Mouse (Mus musculus) lung, postnatal 10 days (tissue): ENCODE results near the gene Nrp1.
A peak's percentile ranks its signal among the peaks of the same experiment; 100 is the strongest.

Experiments
- DNase-seq: peaks from one replicate; pipeline ENCODE4 v3.0.0; 2021

Gene Nrp1

DNA sequence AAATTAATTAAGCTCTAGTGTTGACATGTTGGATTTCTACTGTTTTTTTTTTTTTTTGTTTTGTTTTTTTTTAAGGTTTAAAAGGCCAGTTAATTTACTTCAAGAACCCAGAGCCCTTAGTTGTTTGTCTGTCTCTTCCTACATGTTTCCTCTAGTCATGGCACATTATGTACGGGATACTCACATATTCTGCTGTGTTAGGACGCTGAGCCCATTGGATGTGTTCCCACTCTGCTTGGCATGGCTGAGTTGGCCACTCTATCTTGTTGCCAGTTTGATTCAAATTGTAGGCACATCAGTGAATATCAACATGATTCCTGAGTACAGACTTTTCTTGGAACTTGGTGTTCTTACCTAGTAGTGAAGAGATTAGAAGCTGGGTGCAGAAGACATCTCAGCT, 114.5 kb downstream of the Nrp1 start:
- no peak for DNase-seq

DNA sequence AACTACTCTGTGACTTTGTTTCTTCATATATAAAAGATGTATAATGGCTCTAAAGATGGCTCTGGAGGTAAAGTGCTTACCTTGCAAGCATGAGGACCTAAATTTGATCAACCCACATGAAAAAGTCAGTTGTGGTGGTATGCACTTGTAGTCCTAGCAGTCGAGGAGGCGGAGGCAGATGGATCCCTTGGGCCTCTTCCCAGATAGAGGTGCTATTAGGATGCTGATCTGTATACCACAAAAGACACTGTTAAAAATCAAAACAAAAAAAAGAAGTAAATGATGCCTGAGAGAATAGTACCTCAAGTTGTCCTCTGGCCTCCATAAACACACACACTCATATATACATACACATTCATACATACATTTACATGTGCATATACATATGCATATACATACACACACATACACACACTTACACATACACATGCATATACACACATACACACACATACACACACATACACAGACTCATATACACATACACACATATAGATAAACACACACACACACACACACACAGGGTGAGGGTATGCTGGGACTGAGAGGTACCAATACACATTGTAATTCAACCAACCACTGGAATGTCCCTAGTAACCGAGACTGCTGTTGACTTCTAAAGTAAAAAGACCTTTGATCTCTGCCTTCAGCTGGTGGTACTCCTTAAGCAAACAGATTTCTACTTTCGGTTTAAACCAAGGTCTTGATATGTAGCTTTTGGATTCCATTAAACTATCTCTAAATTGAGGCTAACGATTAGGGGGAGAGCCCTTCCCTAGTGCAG, 115.2 kb downstream of the Nrp1 start:
- no peak for DNase-seq

DNA sequence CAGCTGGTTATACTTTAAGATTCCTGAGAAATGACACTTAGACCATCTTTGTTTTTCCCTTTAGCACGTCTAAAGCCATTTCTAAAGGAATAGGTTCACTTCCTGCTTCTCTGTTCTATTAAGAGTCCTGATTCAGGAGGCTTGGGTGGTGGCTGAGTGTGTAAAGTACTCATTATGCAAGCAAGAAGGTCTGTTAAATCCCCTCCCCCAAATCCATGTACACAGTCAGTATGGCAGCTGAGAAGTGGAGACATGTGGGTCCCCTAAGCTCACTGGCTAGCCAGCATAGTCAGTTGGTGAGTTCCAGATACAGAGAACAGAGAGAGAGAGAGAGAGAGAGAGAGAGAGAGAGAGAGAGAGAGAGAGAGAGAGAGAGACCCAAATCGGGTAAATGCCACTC, 116.2 kb downstream of the Nrp1 start:
- DNase-seq, result no peak

DNA sequence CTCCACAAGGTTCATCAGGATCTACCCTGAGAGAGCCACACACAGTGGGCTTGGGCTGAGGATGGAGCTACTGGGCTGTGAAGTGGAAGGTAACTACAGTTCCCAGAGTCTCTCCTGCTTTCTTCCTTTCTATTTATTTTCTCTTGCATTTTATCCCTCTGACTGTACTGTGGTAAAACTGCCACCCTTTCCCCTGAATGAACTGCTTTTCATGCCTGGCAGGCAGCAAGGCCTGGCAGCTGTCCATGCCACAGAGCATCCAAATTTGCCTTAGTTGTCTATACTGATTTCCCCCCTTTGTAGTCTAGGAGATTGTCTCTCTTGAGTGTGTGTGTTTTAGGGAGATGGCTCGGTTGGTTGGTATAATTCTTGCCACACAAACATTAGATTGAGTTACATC, 117.8 kb downstream of the Nrp1 start:
- DNase-seq, result no peak

DNA sequence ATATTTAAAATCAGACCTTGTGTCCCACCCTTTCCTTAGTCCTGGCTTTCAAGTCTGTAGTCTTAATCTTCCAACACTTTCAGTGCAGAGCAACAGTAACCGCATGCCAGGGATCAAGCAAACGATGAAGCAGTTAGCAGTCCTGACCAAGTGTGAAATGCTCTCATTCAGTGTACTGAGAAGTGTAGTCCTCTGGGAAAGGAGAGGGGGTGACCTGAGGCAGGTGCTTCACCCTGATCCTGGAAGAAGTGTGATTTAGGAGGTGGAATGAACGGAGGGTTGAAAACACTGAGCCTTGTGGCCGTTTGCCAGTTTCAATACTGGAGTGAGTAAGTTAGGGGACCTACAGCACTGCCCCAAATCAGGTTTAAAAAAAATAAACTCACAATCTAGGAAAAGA, 119.6 kb downstream of the Nrp1 start:
- no peak for DNase-seq

DNA sequence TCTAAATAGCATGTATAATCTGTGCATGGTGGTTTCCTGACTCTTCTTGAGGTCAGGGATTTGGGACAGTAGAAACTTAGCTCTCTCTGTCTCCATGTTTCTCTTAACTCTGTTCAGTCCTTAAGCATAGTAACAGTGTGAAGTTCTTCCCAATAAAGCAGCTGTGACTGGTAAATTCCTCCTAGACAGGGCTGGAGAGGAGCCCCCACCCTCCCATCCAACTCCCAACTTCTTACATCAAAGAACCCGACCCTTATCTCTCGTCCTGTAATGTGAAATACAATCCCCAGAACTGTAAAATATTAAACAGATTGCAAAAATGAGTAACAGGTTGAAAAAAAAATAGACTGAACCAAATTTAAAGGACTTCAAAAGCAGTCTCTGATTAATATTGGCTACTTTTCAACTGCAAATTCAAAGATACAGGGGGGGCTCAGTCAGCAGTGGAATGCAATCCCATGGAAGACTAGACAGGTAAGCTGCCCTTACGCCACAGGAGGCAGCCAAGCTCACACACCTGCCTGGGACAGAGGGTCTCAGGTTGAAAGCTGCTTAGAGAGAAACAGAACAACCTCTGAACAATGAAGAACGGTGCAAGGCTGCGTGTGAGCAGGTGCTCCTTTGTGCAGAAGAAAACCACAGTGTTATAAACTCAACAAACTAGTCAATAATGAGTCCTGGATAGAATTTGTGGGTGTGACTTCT, 121.1 kb downstream of the Nrp1 start:
- no peak for DNase-seq

DNA sequence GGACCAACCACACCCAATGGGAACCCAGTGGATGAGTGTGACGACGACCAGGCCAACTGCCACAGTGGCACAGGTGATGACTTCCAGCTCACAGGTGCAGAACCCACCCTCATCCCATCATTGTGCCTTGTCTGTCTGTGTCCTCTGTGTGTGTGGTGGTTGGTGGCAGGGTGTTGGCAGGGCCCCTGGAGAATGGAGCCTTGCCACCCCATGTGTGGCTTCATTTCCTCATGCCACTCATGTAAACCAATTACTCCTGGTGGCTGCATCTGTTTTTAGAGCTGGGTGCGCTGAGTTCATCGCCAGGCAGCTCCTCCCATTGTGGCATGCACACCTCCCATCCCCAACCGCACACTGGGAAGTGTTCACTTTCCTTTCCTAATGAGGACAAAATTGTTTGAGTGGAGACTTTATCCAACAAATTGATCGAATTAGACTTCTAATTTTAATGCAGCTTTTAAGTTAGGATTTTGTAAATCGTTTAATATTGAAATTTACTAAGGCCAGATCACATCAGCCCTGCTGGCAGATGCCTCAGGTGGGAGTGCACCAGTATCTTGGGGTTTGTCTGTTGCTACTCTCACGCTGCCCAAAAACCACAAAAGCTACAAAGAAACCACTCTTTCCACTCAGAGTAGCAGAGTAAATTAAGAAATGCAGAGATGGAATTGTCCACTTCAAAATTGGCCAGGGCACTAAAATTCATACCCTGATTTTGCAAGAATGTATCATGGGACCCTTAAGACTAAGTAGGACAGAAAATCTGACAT, 122.7 kb downstream of the Nrp1 start:
- no peak for DNase-seq

DNA sequence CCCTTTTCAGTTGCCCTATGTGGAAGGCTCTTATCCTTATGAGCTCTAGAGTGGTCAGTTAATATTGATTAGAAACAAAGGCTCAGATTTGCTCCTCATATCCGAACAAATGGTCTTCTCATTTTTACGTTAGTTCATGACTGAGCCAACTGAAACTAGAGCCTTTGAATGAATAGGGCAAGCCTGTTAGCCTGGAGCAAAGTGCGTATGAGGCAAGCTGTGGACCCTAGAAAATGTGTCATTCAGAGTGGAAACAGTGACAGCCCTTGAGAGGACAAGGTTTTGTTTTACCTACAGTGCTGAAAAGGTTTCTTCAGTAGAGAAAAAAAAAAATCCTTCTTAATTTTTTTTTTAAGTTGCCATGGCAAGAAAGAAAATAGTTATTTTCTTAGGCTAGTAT, 124.9 kb downstream of the Nrp1 start:
- no peak for DNase-seq

DNA sequence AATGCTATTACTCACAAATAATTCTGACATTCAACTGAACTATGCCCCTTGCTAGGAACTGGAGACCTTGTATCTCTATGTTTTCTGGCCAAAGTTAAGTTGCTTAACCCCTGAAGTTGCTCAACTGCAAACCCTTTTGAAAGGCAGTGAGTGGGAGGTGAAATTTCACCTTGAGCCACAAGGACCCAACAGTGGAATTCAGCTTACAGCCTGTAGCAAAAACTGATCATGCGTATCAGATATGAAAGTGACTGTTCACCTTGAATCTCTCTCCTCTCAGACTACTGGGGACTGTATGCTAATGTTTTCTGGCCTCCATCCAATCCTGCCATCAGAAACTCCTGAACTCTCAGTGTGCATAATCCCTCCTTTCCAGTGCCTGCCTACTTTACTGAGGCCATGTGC, 126.3 kb downstream of the Nrp1 start:
- DNase-seq, result no peak

DNA sequence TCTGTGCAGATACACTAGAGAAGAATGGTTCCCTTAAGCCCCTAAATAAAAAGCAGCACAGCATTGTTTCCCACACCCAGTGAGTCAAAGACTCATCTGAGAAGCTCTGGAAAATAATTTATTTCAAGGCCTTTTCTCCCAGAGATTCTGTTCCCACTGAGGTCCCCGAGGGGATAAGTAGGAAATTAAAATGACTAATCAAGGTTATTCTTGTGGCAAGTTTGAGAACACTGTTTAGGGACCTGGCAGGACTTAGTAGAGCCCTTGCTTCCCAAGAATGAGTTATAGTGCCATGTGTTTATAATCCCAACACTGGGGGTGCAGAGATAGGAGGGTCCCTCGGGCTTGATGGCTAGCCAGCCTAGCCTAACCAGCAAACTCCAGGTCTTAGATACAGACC, 127.6 kb downstream of the Nrp1 start:
- DNase-seq, result no peak

DNA sequence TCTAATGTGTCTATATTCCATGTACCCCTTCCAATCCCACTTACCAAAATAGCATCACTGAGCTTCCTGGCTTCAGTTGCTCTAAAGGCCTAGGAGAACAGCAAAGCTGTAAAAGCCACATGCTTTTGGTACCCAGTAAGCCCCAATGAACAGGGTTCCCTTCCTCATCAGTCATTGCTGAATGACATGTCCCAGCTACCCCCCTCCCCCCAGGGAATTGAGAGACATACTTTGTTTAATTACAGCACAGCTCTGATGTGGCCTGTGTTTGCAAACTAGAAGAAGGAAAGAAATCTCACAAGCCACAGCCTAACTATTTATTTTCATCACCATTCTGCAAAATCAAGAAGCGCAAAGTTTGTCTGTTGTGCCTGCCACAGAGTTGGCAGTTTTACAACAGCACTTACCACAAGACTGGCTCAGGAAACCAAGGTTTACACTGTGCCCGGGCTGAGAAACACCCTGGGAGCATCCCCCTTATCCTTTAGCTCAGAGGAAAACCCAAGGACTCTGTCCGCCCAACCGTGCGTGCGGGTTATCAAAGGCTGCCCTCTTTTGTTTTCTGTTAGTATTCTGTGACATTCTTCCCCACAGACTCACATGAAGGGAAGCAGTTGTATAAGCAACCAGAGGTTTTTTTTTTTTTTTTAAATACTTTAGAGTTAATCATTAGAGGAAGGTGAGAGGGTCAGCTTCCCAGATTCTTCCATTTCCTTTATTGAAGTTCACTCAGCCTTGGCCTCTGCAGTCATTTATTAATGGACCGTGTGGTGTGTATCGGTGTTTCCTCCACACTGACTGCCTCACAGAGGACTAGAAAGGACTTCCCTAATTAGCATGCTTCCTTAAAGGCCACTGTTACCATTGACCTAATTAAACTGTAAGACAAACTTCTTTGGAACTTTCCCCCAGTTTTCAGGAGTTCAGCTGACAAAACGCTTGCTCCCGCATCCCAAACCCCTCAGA, 129.8 kb downstream of the Nrp1 start:
- DNase-seq, result peak; percentile 68

DNA sequence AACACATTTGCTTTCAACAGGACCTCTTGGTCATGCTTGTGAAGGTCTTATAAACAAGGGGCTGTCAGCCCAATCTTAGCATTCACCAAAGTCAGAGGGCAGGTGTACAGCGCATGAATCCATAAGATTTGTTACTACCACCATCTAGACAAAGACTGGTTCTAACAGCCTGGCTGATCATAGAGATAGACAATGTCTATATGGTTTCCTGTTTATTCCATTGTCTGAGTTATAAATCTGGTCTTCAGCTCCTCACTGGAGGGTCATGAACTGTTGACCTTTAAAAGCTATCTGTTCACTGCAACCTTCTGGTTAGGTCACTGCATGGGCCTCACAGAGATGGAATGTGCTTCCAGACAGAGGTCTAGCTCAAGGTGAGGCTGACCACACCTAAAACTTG, 130.9 kb downstream of the Nrp1 start:
- no peak for DNase-seq

DNA sequence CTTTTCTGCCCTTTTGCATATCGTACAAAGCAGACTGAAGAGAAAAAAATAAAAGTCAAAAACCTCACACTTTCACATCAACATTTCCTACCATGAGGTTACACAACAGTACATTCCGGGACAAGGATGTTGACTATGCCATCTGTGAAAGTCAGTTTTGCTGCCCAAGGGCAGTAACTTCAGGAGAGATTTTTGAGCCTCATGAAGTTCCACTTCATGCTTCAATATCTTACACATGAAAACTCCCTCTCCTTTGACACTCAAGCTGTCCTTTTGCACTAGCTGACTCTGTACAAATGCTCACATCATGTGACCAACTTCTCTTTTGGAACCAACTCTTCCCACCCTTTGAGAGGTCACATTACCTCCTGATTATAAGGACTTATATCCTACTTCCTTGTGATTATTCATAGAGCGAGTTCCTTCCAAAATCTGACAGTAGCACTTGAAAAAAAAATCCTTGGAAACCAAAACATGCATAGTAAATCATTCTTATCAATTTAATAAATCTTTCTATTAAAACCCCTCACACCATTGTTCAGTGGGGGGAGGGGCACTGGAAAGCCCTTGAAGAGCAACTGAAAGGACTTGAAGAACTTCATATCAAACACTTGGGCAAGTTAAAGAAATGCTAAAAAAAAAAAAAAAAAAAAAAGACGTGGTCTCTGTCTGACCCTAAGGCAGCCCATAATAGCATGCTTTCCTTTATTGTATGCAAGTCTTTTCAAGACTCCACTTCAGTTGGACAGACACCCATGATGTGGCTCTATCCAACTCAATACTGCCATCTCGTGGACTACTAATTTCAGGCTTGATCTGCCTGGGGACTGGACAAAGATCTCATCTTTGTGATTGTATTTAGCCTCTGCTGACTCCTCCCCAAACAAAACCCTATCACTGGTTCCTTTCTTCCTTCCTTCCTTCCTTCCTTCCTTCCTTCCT, 133.0 kb downstream of the Nrp1 start:
- DNase-seq, result peak; percentile 87

DNA sequence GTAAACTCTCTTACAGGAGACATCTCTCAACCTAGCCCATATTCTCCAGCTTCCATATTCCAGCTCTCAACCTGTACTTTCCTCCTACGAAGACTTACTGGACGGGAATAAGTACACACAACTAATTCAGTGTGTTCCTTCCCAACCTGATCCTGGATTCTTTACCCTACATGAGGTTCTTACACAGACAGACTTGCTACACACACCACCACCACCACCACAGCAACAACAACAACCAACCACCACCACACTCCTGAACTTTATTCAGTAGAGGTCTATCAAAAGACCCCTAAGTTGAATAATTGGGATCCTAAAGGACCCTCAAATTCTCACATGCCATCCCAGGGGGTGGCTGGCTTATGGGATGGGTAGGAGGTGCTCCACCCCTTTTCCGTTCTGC, 135.4 kb downstream of the Nrp1 start:
- DNase-seq, result no peak

DNA sequence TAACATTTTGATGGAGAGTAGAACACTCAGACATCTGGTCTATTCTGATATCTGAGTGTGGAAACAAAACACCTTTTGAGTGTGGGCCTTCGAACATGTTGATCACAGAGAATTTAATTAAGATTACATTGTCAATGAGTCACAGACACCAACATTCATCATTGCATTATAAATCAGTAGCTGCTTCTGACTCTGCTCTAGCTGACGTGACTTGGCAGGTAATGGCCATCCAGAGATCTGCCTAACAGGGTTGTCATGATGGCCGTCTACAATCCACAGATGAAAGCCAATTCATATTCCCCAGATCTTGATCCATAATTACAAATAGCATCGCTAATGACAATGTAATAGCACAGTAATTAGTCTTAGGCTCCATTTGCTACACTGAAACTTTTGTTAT, 140.4 kb downstream of the Nrp1 start:
- DNase-seq, result no peak

DNA sequence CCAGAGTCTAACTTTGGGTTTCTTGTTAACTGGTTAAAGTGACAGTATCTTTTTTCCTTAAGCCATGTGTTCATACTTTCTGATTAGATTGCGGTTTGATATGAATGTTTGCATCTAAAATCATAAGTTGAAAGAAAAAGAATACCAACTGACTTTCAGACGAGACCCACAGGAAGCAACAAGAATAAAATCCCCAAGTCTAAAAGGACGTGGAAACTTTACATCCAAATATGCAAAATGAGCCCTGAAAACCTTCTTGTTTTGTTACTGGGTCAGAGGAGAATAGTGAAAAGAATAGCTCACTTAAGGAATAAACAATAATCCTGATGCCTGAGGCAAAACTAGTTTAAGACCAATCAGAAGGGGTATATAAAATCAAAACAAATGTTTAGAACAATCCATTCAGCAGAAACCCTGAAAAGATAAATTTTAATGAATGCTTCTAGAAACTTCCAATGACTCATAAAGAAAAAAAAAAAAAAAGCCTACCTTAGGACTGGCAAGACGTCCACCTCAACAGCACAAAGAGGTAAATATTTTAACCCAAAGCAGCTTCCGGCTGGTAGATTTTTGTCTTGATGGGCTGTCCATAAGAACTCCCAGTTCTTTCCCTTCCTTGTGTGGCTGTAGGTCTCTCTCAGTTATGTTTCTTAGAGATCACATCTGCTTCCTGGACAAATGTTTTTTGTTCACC, 145.9 kb downstream of the Nrp1 start:
- no peak for DNase-seq

DNA sequence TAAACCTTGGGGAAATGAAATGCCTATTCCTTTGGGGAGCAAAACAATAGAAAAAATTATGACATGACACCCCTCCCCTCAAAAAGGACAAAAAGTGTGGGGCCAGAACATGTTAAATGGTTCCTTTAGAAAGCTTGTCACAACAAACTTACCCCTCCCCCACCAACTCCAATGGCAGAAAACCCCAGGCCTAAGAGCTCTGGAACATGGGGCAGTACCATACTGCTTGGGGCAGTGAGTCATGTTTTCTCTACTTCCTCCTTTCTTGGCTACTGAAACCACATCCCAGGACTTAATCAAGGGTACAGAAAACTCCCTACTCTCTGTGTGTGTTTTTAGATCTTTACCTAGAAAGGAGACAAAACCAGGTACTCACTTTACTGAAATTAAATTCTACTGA, 147.5 kb downstream of the Nrp1 start:
- no peak for DNase-seq

DNA sequence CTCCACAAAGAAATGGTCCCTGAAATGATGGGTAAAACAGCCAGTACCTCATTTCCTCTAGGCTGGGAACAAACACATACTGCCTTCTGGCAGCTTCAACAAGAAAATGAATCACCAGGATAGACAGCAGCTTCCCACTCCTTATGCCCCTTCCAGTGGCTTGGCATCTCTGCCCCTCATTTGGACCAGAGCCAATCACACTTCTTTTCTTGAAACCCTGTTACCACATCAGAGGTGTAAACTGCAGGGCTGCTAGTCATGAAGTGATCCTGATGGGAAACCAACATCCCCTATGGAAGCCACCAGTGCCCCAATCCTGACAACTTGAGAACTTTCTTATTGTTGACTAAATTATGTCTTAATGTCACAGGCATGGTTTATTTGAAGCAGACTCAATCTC, 150.3 kb downstream of the Nrp1 start:
- DNase-seq, result no peak

DNA sequence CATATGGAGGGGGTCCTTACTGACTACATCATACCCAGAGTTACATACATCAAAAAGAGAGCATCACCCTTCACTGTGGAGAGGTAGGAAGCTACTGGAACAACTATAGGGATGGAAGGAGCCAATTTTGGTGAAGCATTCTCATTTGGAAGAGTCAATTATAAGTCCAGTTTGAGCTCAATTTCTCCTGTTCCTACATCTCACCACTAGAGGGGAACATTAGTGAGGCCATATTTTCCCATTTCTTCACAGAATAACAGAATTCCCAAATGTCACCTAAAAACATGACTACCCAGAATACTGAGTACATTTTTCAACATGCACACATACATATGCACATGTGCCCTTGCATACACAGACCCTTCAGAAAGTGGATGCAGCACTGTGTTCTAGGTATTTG, 152.6 kb downstream of the Nrp1 start:
- no peak for DNase-seq

DNA sequence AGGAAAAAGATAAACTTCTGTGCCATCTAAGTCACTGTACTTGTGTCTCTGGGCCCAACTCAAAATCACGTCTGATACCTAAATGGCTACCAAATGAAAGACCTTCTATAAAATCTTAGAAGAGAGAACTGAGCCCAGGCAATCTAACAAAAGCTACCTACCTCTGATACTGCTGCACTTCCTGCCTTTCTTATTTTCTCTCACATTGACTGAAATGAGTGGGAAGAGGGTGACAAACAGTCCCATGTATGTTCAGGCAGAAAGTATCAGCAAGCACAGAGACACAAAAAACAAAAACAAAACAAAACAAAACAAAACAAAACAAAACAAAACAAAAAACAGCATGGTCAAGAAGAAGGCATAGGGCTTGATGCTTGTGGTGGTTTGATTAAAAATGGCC, 153.3 kb downstream of the Nrp1 start:
- no peak for DNase-seq

DNA sequence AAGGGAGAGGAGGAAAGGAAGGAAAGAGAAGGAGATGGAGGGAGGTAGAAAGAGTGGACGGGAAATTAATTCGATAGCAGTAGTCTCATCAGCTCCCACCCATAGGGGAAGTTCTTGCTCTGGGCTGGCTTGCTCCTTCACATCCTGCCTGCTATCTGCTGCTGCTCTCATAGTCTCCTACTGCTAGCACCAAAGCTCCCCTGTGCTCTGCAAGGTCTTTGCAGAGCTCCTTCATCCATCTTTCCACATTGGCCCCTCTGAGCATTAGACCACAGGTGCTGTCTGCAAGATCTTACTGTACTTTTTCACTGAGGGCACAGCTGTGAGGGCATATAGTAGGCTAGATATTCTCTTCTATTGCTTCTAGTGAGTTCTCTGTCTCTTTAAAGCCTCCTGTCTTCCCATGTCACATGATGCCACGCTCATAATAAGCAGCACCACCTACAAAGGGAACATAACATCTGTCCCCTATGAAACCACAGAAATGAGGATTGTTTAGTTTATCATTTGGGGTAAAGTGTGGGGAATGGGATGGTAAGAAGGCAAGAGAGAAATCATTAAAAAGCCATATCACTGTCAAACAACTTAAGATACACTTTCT, 158.5 kb downstream of the Nrp1 start:
- no peak for DNase-seq
